Mouse (Mus musculus): ENCODE data around the gene Rps6ka6.

Rps6ka6 gene

GRCm38 (mm10) chrX:111537859-111538258, at the start of gene Rps6ka6:
Gene Rps6ka6, minus strand, starts transcription at chrX:111537959.
- no peak for DNase-seq (ENCODE audit: low read depth, low spot score)

GRCm38 (mm10) chrX:111577044-111577443, 39.3 kb upstream of the Rps6ka6 start:
- DNase-seq (ENCODE audit: low read depth, low spot score), result no peak

DNA sequence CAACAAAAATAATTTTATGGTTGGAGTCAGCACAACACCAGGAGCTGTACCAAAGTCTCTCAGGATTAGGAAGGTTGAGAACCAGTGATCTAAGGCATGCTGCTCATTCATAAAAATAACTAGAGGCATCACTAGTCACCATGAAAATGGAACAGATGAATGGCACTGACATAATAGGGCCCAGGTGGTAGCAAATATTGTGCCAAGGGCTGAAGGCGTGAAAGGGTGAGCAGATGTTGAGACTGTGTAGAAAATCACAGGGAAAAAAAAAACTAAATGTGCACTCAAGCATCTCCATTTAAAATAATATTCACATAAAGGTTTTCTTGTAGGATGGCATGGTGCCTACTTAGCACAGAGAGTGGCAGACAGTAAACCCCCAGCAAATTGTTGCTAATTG, 19.6 kb downstream of the Rps6ka6 start:
- DNase-seq (ENCODE audit: low read depth, low spot score), result no peak

GRCm38 (mm10) chrX:111463565-111464093, 74.1 kb downstream of the Rps6ka6 start:
- DNase-seq (ENCODE audit: low read depth, low spot score), result no peak

DNA sequence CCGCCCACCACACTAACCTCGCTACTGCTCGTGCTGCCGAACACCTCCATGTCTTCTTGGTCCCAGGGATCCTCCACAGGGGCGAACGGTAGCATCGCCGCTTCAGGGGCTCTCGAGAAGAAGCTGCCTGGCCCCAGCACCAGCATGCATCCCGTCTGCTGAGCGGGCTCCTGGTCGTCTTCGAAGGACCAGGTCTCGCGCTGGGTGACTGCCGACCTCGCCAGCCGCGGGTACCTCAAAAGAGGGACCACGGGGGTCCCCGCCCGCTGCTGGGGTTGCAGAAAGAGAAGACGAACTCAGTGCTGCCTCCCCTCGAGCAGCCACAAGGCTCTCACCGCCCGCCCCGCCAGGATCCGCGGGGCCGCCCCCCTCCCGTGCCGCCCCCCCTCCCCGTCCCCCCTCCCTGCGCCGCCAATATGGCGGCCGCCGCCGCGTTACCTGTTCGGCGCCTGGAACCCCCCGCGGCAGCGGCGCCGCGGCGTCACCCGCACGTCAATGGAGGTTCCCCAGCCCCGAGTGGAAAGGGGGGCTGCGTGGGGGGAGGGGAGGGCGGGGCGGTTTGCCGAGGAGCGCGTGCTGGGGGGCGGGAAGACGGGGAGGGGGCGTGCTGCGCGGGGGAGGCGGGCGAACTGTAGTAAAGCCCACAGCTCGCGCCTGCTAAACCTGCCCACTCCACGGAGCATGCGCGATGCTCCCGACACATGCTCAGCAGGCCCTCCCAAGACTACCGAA, 74.8 kb downstream of the Rps6ka6 start:
- no peak for DNase-seq (ENCODE audit: low read depth, low spot score)

- DNase-seq (ENCODE audit: low read depth, low spot score), result no peak
Observed at GRCm38 (mm10) chrX:111462495-111462832, 75.3 kb downstream of the Rps6ka6 start.

GRCm38 (mm10) chrX:111462092-111462491, 75.7 kb downstream of the Rps6ka6 start:
- no peak for DNase-seq (ENCODE audit: low read depth, low spot score)

- DNase-seq (ENCODE audit: low read depth, low spot score), result no peak
Observed at GRCm38 (mm10) chrX:111460166-111460565, 77.6 kb downstream of the Rps6ka6 start.

- DNase-seq (ENCODE audit: low read depth, low spot score), result no peak
Observed at GRCm38 (mm10) chrX:111436571-111436970, 101.2 kb downstream of the Rps6ka6 start.

DNA sequence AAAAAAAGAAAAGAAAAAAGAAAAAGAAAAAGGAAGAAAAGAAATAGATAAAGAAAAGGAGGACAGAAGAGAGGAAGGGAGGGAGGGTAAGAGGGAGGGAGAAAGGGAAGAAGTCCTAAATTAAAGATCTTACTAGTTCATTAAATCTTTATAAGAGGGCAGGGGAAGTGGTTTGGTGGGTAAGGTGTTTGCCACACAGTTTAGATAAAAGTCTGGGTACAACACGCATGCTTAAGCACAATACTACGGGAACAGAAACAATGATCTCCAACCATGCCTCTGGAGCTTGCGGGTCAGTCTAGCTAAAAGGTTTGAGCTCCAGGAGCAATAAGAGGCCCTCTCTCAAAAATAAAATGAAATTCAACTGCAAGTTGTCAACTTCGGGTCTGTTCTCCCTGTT, 123.0 kb downstream of the Rps6ka6 start:
- no peak for DNase-seq (ENCODE audit: low read depth, low spot score)

DNA sequence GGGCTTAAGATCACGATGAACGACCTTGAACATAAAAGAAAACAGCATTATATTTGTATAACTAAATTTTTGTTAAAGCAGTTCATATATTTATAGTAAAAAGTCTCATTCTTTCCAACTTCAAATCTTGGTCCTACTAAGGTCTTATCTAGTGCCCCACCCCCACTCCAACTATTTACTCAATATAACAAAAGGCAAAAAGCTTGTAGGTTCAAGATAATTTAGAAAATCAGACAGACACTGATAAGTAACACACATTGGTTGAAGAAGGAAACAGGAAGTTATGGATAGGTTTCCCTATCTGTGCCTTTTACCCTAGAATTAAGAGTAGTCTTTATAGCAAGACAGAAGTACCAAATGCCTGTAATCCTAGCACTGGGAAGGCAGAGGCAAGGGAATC, 132.9 kb downstream of the Rps6ka6 start:
- no peak for DNase-seq (ENCODE audit: low read depth, low spot score)

DNA sequence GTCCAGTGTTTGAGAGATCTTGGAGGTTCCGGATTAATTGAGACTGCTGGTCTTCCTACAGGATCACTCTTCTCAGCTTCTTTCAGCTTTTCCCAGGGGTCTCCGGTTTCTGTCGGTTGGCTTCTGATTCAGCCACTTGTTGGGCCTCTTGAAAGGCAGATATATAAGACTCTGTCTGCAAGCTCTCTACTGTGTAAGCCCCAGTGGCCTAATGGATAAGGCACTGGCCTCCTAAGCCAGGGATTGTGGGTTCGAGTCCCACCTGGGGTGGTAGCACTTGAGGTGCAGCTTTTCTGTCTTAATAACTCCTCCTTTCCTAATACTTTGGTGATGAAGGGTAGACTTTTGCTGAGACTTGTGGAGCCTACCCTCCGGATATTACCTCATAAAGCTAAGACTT, 160.7 kb downstream of the Rps6ka6 start:
- DNase-seq (ENCODE audit: low read depth, low spot score), result no peak

DNA sequence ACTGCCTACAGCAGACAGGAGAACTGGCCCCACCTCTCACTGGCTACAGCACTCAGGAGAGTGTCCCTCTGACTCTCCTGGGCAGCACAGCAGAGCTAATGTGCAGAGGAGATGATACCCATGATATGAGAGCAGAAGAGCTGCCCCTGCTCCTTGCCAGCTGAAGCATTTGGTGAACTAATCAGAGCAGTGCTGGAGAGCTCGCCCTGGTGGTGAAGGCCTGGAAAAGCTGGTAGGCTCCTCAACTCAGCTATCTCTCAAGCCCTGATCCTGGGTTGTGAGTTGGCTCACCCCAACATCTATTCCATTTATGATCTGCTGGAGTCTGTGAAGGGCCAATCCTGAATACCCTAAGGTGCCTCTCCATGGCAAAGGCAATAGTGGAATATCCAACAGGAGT, 163.6 kb downstream of the Rps6ka6 start:
- peak; percentile 16 for DNase-seq (ENCODE audit: low read depth, low spot score)
